Mouse (Mus musculus): ENCODE results near the gene Ier2.
A peak's percentile ranks its signal among the peaks of the same experiment; 100 is the strongest.
"Not testable (repeated sequence)": the region's sequence is repeated elsewhere in the genome, so short reads cannot be mapped to it uniquely, and the experiment has no call there.

Gene Ier2

DNA sequence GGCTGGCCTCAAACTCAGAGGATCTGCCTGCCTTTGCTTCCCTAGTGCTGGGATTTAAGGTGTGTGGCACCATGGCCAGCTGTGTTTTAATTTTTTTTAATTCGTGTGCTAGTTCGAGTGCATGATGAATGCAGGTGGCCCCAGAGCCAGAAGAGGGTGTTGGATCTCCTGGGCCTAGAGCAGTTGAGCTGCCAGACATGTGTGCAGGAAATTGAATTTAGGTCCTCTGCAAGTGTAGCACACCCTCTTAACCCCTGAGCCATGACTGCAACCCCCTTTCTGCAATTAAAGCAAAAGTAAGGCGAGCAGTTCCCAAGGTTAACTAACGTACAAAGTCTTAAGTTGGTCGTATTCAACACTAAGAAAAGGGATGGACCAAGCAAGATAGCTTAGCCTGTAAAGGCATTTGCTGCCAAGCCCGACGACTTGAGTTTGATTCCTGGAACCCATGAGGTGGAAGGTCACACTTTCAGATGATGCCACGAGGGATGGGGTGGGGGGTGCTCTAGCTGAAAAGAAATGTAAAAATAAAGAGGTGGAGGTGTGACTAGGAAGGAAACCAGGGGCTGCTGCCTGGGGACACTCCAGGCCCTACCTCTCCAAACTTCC is 24.6 kb downstream of the Ier2 start:
- no peak for DNase-seq

GRCm38 (mm10) chr8:84636051-84636691 is 26.5 kb downstream of the Ier2 start:
- DNase-seq, result peak; percentile 64

DNA sequence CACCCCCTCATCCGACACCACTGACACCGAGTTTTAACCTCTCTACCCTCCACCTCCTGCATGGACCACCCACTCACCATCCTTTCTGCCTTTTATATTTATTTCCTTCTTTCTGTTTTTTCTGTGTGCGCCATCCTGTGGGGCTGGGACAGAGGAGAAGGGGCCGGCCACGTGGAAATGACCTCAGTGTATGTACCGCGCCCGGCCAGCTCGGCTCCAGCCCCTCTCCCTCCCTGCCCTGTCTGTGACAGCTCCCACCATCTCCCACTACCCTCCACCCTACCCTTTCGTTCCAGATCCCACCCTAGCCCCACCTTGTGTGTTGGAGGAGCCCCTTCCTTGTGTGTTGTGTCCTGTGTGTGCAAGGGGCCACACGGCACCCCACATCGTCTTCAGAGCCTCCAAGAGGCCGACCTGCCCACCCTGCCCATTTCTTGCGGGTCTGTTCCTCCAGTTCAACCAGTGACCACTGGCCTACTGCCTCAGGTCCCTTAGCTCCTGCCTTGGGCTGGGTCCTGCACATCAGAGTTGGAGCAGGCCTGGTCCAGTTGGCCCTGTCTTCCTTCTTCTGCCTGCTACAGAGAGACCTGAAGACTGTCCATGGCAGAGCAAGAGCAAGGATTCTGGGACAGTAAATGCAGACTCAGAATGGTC is 27.1 kb downstream of the Ier2 start:
- DNase-seq, result no peak

GRCm38 (mm10) chr8:84634849-84635304 is 27.8 kb downstream of the Ier2 start:
- DNase-seq, result peak; percentile 49

GRCm38 (mm10) chr8:84633841-84634584 is 28.6 kb downstream of the Ier2 start:
- no peak for DNase-seq

DNA sequence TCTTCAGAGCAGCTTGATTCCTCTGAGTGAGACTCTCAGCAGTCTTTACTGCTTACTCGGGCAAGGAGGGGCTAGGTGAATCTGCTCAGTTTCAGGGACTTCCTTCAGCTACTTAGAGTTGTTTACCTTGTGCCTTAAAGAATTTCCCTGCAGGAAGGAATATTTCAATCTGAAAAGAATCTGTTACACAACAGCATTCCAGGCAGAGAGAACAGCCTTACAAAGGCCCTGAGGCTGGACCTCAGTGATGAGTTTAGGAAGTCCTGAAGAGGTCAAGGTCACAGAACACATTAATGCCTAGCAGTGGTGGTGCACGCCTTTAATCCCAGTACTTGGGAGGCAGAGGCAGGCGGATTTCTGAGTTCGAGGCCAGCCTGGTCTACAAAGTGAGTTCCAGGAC is 30.8 kb downstream of the Ier2 start:
- no peak for DNase-seq

- DNase-seq, result no peak
These were observed 32.5 kb downstream of the Ier2 start for GRCm38 (mm10) chr8:84630145-84630544.

DNA sequence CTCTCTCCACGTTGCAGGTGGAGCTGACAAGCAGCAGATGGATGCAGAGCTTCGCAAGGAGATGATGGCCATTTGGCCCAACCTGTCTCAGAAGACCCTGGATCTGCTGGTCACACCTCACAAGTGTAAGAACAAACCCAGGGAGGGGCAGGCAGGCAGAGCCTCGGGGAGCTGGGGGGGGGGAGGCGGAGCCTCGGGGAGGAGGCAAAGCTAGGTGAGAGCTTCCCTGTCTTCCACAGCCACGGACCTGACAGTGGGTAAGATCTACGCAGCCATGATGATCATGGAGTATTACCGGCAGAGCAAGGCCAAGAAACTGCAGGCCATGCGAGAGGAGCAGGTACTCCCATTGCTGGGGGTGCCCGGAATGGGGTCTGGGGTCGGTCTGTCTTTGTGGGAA is 33.1 kb downstream of the Ier2 start:
- no peak for DNase-seq

GRCm38 (mm10) chr8:84623425-84623824 is 39.2 kb downstream of the Ier2 start:
- DNase-seq, result not testable (repeated sequence)

DNA sequence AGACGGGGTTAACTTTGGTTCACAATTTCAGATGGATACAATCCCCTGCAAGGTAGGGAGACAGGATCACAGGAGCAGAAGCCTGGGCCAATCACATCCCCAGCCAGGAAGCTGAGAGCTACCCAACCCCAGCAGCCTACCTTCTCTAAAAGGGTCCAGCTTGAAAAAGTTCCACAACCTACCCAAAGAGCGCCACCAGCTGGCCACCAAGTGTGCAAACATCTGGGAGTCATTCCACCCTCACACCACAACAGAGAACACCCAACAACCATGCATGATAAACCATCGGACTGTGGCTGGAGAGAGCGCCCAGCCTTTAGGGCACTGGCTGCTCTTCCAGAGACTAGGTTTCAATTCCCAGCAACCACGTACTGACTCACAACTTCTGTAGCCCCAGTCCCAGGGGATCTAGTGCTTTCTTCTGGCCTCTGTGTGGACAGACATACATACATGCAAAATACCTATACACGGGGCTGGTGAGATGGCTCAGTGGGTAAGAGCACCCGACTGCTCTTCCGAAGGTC is 41.5 kb downstream of the Ier2 start:
- DNase-seq, result no peak

DNA sequence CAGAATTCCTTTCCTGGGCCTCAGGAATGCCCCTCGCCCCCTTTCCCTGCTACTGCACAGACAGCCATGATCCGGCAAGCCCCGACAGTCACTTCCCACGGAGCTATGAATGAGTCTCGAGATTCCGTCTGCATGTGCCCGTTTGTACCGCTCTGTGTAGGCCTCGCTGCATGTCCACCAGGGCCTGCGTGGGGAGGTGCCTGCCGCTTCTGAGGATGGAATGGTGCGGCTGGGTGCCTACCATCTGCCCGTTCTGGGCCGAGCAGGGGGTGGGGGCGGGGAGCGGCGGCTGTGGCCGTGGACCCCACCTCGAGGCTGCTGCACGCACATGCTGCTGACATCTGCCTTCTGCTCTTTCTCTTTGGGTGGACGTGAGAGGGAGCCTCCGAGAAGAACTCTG is 45.6 kb downstream of the Ier2 start:
- DNase-seq, result no peak

DNA sequence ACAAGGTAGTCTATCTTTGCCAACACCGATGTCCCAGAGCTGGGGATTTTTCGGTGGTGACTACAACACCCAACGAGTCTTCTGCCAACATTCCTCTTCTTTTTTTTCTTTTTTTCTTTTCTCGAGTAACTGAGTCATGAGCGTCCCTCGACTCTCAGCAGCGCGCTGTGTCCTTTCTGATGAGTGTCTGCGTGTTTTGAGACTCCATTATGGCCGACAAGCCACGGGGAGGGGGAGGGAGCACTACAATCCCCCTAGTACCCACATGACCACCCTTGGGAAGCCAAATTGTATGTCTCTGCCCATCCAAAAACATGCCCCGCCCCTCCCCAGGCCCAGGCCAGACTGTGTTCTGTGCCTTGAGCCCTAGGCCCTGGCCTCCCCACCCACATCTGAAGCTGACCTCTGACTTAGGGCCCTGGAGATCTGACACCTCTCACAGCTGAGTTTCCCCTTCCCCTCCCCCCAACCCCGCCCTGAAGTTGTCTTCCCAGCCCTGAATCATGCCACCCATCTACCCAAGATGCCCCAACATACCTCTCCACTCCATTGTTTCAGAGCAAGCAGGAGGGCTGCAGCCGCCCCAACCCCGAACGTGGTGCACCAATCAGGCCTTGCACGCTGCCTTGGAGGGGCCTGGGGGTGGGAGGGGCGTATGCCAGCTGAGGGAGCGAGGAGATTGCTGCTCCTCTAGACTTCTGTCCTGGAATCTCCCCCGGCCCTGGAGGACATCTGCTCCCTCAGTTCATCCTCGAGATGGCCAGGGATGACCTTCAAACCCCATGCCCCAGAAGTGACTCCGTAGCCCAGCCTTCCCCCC is 46.8 kb downstream of the Ier2 start:
- no peak for DNase-seq

- DNase-seq, result peak; percentile 61
These were observed 48.0 kb downstream of the Ier2 start for GRCm38 (mm10) chr8:84614512-84615223.

Data from lung, postnatal 10 days (tissue).